Mouse (Mus musculus) heart, embryonic 12.5 days (tissue): Measurements from ENCODE around the gene Hba-a1. TPM values are rescaled to one million over a fixed set of nuclear protein-coding genes. Genes with fewer than 3 reads are reported as not detected.

Experiments used
- ATAC-seq: fragments of 200-750 bp; cut with Nextera tagmentation; 2 replicates; pipeline ENCODE4 v1.8.0; 2017; ENCODE audit warnings: moderate TSS enrichment, moderate library complexity; ENCODE audit not compliant: insufficient number of reproducible peaks, low FRiP score
- H3K27ac ChIP-seq: fragments of 300-500 bp; sonication (generic); 2 replicates; pipeline ENCODE4 v1.5.1; 2016; ENCODE audit warnings: mild to moderate bottlenecking, moderate library complexity; ENCODE audit not compliant: poor library complexity, severe bottlenecking
- H3K27me3 ChIP-seq: fragments of 300-500 bp; sonication (generic); replicated peaks from 2 replicates; pipeline ENCODE4 v1.6.1; 2016; ENCODE audit warnings: mild to moderate bottlenecking, moderate library complexity
- H3K36me3 ChIP-seq: fragments of 300-500 bp; sonication (generic); 2 replicates; pipeline ENCODE4 v1.6.1; 2016; ENCODE audit warnings: mild to moderate bottlenecking, moderate library complexity
- H3K4me1 ChIP-seq: fragments of 300-500 bp; sonication (generic); replicated peaks from 2 replicates; pipeline ENCODE4 v1.6.1; 2016; ENCODE audit warnings: mild to moderate bottlenecking
- H3K4me2 ChIP-seq: fragments of 300-500 bp; sonication (generic); 2 replicates; pipeline ENCODE4 v1.6.1; 2016; ENCODE audit warnings: mild to moderate bottlenecking, moderate library complexity
- H3K4me3 ChIP-seq: fragments of 300-500 bp; sonication (generic); 2 replicates; pipeline ENCODE4 v1.5.1; 2016; ENCODE audit warnings: mild to moderate bottlenecking
- H3K9ac ChIP-seq: fragments of 300-500 bp; sonication (generic); 2 replicates; pipeline ENCODE4 v1.6.1; 2016; ENCODE audit warnings: mild to moderate bottlenecking, moderate library complexity
- H3K9me3 ChIP-seq: fragments of 300-500 bp; sonication (generic); replicated peaks from 2 replicates; pipeline ENCODE4 v1.6.1; 2016; ENCODE audit warnings: mild to moderate bottlenecking, moderate library complexity
- WGBS: fragments of 180-500 bp; shearing (Covaris S2); methylation state at CpG from one replicate; pipeline ENCODE4 v1.1.7; 2016; 5-methylcytosine and 5-hydroxymethylcytosine counted together
- polyA plus RNA-seq: library from polyadenylated mRNA; unstranded; fragments of >200 nt; fragmentation: Nextera tagmentation; extraction: Ambion mirVana; gene quantifications from 2 replicates; pipeline ENCODE4 v1.2.1, GENCODE M21; 2016

Hba-a1 gene
- polyA plus RNA-seq, 1 experiment from 2014 or later: 12,808 TPM

GRCm38 (mm10) chr11:32309928-32310327 lies 26.6 kb downstream of the Hba-a1 start:
- Histone ChIP-seq H3K27me3 (peaks cover 5% of the 10 kb centered on the region; the same call in 1 of the 2 replicates), H3K4me2 (no peak overlapping the region), H3K9ac (no peak overlapping the region), H3K9me3 (no peaks in the 10 kb centered on the region), H3K27ac (no peak overlapping the region), H3K36me3 (no peaks in the 10 kb centered on the region), H3K4me3 (no peak overlapping the region), H3K4me1 (0 out of 2 replicates have a peak, but pooled peaks cover 7% of the 10 kb centered on the region)
- WGBS: 69% methylated on average over 3 of the region's 3 CpGs
- ATAC-seq: no peak

GRCm38 (mm10) chr11:32316009-32316408 lies 32.7 kb downstream of the Hba-a1 start:
- Histone ChIP-seq H3K27ac (no peak overlapping the region), H3K4me3 (no peak overlapping the region), H3K9me3 (no peaks in the 10 kb centered on the region), H3K4me1 (peaks cover 14% of the 10 kb centered on the region; the same call in 1 of the 2 replicates), H3K27me3 (no peaks in the 10 kb centered on the region), H3K9ac (no peak overlapping the region), H3K4me2 (no peak overlapping the region), H3K36me3 (no peaks in the 10 kb centered on the region)
- WGBS: 79% methylated on average over 3 of the region's 3 CpGs
- no peak for ATAC-seq

GRCm38 (mm10) chr11:32320507-32321195 lies 37.3 kb downstream of the Hba-a1 start:
- no peak overlapping the region for H3K9ac ChIP-seq
- no peak for ATAC-seq
- no peak overlapping the region for H3K4me2 ChIP-seq
- no peaks in the 10 kb centered on the region for H3K9me3 ChIP-seq
- 56% methylated on average over 11 of the region's 11 CpGs for WGBS
- H3K4me1 ChIP-seq: peaks cover 9% of the 10 kb centered on the region; the same call in 1 of the 2 replicates
- H3K4me3 ChIP-seq: no peak overlapping the region
- no peaks in the 10 kb centered on the region for H3K27me3 ChIP-seq
- no peak overlapping the region for H3K27ac ChIP-seq
- H3K36me3 ChIP-seq: no peaks in the 10 kb centered on the region

GRCm38 (mm10) chr11:32321196-32321565 lies 37.9 kb downstream of the Hba-a1 start:
- H3K9ac ChIP-seq: no peak overlapping the region
- H3K36me3 ChIP-seq: no peaks in the 10 kb centered on the region
- 35% methylated on average over 8 of the region's 8 CpGs for WGBS
- H3K4me2 ChIP-seq: no peak overlapping the region
- H3K27me3 ChIP-seq: no peaks in the 10 kb centered on the region
- 0 out of 2 replicates have a peak, but pooled peaks have one; percentile 31 for ATAC-seq
- no peaks in the 10 kb centered on the region for H3K9me3 ChIP-seq
- H3K4me1 ChIP-seq: peaks cover 9% of the 10 kb centered on the region; the same call in 1 of the 2 replicates
- H3K27ac ChIP-seq: no peak overlapping the region
- no peak overlapping the region for H3K4me3 ChIP-seq

- no peak overlapping the region for H3K4me3 ChIP-seq
- no peak overlapping the region for H3K27ac ChIP-seq
- H3K36me3 ChIP-seq: no peaks in the 10 kb centered on the region
- H3K27me3 ChIP-seq: peaks cover 16% of the 10 kb centered on the region; the same call in 1 of the 2 replicates
- H3K4me1 ChIP-seq: peaks cover 9% of the 10 kb centered on the region; the same call in 1 of the 2 replicates
- H3K4me2 ChIP-seq: peak overlapping the region; percentile 54
- ATAC-seq: peak; percentile 80
- no peak overlapping the region for H3K9ac ChIP-seq
- H3K9me3 ChIP-seq: no peaks in the 10 kb centered on the region
- 10% methylated on average over 15 of the region's 15 CpGs for WGBS
Measured at GRCm38 (mm10) chr11:32324609-32325008, 41.3 kb downstream of the Hba-a1 start.

GRCm38 (mm10) chr11:32331075-32331474 lies 47.8 kb downstream of the Hba-a1 start:
- Histone ChIP-seq H3K4me1 (peaks cover 18% of the 10 kb centered on the region), H3K36me3 (no peaks in the 10 kb centered on the region), H3K27ac (peak overlapping the region; percentile 33; the same call in 1 of the 2 replicates), H3K9me3 (no peaks in the 10 kb centered on the region), H3K4me3 (no peak overlapping the region), H3K4me2 (no peak overlapping the region), H3K9ac (no peak overlapping the region), H3K27me3 (peaks cover 16% of the 10 kb centered on the region; the same call in 1 of the 2 replicates)
- ATAC-seq: peak; percentile 80
- WGBS: 52% methylated on average over 6 of the region's 6 CpGs

- Histone ChIP-seq H3K4me2 (no peak overlapping the region), H3K4me3 (no peak overlapping the region), H3K36me3 (no peaks in the 10 kb centered on the region), H3K9me3 (peaks cover 3% of the 10 kb centered on the region; the same call in 1 of the 2 replicates), H3K4me1 (peaks cover 18% of the 10 kb centered on the region), H3K27ac (peak overlapping the region; percentile 33; the same call in 1 of the 2 replicates), H3K9ac (no peak overlapping the region), H3K27me3 (peaks cover 16% of the 10 kb centered on the region; the same call in 1 of the 2 replicates)
- WGBS: 52% methylated on average over 5 of the region's 5 CpGs
- ATAC-seq: no peak
Measured at GRCm38 (mm10) chr11:32331861-32332260, 48.5 kb downstream of the Hba-a1 start.

- ATAC-seq: no peak
- Histone ChIP-seq H3K9ac (no peak overlapping the region), H3K4me2 (no peak overlapping the region), H3K9me3 (peaks cover 7% of the 10 kb centered on the region; the same call in 1 of the 2 replicates), H3K4me3 (no peak overlapping the region), H3K4me1 (peaks cover 18% of the 10 kb centered on the region), H3K36me3 (no peaks in the 10 kb centered on the region), H3K27ac (no peak overlapping the region), H3K27me3 (peaks cover 6% of the 10 kb centered on the region; the same call in 1 of the 2 replicates)
- 80% methylated on average over 2 of the region's 2 CpGs for WGBS
Measured at GRCm38 (mm10) chr11:32333235-32333634, 49.9 kb downstream of the Hba-a1 start.

Other genes starting within 250 kb of the Hba-a1 start
- 0.18 TPM in 1 of 2 replicates, not detected in the other for gene Il9r, start 83.2 kb upstream of the Hba-a1 start, polyA plus RNA-seq
- 44.4 and 45.6 TPM in 2 replicates for gene Snrnp25, start 78.1 kb upstream of the Hba-a1 start, polyA plus RNA-seq
- 42.5 and 47.7 TPM in 2 replicates for gene Rhbdf1, start 61.2 kb upstream of the Hba-a1 start, polyA plus RNA-seq
- 17.8 and 19.1 TPM in 2 replicates for gene Mpg, start 57.0 kb upstream of the Hba-a1 start, polyA plus RNA-seq
- 38.6 and 42.8 TPM in 2 replicates for gene Nprl3, start 15.8 kb upstream of the Hba-a1 start, polyA plus RNA-seq
- gene Hba-x, start 7.1 kb upstream of the Hba-a1 start, polyA plus RNA-seq: 5,912 and 6,218 TPM in 2 replicates
- 15.7 and 18.1 TPM in 2 replicates for gene Hbq1b, start 3.5 kb downstream of the Hba-a1 start, polyA plus RNA-seq
- 25,253 and 27,825 TPM in 2 replicates for gene Hba-a2, start 13.0 kb downstream of the Hba-a1 start, polyA plus RNA-seq
- 2.5 and 2.8 TPM in 2 replicates for gene Hbq1a, start 16.6 kb downstream of the Hba-a1 start, polyA plus RNA-seq
- 16.5 and 17.6 TPM in 2 replicates for gene Sh3pxd2b, start 64.3 kb downstream of the Hba-a1 start, polyA plus RNA-seq
- 34.8 and 37.0 TPM in 2 replicates for gene Ubtd2, start 171.9 kb downstream of the Hba-a1 start, polyA plus RNA-seq
- 0.31 and 0.36 TPM in 2 replicates for gene Efcab9, start 248.6 kb downstream of the Hba-a1 start, polyA plus RNA-seq
- gene Stk10, start 249.8 kb downstream of the Hba-a1 start, polyA plus RNA-seq: 2.9 and 3.2 TPM in 2 replicates